Mouse (Mus musculus): ENCODE data around the gene Cers1. TPM values are rescaled to one million over a fixed set of nuclear protein-coding genes. Genes with fewer than 3 reads are reported as not detected.
A peak's percentile ranks its signal among the peaks of the same experiment; 100 is the strongest.

The Cers1 gene
- total and polyA plus RNA-seq, 2 experiments from 2014 or later: 45.3 to 58.4 TPM

DNA sequence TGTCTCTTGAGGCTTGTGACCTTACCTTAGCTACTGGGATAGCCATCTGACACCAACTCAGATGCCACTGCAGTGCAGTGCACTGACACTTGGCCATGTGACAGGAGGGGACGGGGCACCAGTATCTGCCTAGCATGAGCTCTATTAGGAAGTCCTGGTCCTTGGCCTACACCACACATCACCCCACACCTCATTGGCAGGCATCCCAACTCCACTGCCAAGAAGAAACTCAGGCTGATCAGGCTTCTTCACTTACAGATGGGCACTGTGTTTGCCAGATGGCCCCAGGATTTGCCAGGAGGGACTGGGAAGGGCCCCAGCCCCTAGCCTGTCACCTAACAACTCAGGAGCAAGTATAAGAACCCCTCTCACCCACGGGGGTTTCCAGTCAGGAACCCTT, 2.2 kb upstream of the Cers1 start:
- DNase-seq (no peak), ATAC-seq (no peak)
- no peak overlapping the region for H3K27ac ChIP-seq (ENCODE audit: low read depth, low read length)
- H3K4me2 ChIP-seq (ENCODE audit: low read depth): no peak overlapping the region
- no peaks in the 10 kb centered on the region for H3K9me3 ChIP-seq (ENCODE audit: low read length)
- no peak overlapping the region for H3K4me3 ChIP-seq (ENCODE audit: low read depth, low read length)
- TF ChIP-seq CTCF (IDR thresholded peaks at IDR 0.05; ENCODE audit: low read depth): no peak
- WGBS: 70% methylated on average over 2 of the region's 2 CpGs
- H3K27me3 ChIP-seq (ENCODE audit: insufficient read depth, low read length): no peaks in the 10 kb centered on the region
- H3K36me3 ChIP-seq (ENCODE audit: insufficient read depth): peaks cover 50% of the 10 kb centered on the region
- H3K9ac ChIP-seq: no peak overlapping the region
- peaks cover 16% of the 10 kb centered on the region for H3K4me1 ChIP-seq (ENCODE audit: insufficient read depth)

DNA sequence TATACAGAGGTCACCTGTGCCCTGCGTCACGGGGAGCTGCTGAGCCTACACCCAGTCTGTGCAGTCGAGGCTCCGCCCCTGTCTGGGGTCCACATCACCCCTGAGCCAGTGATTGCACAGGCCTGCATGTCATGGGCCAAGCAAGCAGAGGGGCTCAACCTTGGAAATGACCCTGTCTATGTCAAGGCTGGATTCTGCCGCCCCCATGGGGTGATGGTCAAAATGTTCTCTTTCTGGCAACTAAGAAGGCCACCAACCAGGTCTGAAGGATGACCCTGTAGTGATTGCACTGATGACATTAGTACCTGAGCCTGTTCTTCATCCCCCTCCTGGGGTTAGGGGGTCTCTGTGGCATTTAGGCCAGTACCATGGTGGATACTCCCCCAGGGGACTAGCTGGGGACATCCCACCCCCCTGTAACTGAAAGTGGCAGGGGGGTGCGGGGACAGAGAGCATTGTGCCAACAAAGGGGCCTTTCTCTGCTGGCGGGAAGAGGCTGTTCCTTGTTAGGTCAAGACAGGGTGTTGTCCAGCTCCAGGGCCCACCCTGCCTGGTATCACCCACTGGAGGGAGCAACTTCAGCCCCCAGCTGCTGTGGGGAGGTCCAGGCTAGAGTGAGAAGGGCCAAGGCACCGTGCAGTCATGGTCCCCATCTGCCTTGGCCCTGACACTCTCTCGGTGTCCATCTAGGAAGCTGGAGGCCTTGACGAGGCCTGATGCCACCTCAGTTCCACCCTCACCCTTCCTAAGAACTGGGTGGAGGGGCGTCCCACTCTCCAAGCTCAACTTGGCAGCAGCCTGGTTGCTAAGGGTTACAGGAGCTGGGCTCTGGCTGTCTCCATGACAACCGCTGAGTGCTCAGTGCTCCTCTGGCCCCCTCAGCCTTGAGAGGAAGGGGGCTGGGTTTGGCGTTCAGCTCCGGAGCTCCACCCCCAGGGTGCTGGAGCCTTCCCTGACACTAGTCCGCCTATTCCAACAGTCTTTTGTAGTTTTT, 1.2 kb downstream of the Cers1 start:
- H3K4me2 ChIP-seq (ENCODE audit: low read depth): peak overlapping the region; percentile 74
- peak; percentile 14 for TF ChIP-seq CTCF (IDR thresholded peaks at IDR 0.05; ENCODE audit: low read depth)
- peaks cover 46% of the 10 kb centered on the region for H3K36me3 ChIP-seq (ENCODE audit: insufficient read depth)
- no peaks in the 10 kb centered on the region for H3K27me3 ChIP-seq (ENCODE audit: insufficient read depth, low read length)
- DNase-seq (peak; percentile 96), ATAC-seq (peak; percentile 91)
- H3K9ac ChIP-seq: peak overlapping the region; percentile 96
- H3K27ac ChIP-seq (ENCODE audit: low read depth, low read length): peak overlapping the region; percentile 97
- no peaks in the 10 kb centered on the region for H3K9me3 ChIP-seq (ENCODE audit: low read length)
- WGBS: 5% methylated on average over 15 of the region's 15 CpGs
- H3K4me3 ChIP-seq (ENCODE audit: low read depth, low read length): peak overlapping the region; percentile 73
- peaks cover 16% of the 10 kb centered on the region for H3K4me1 ChIP-seq (ENCODE audit: insufficient read depth)

DNA sequence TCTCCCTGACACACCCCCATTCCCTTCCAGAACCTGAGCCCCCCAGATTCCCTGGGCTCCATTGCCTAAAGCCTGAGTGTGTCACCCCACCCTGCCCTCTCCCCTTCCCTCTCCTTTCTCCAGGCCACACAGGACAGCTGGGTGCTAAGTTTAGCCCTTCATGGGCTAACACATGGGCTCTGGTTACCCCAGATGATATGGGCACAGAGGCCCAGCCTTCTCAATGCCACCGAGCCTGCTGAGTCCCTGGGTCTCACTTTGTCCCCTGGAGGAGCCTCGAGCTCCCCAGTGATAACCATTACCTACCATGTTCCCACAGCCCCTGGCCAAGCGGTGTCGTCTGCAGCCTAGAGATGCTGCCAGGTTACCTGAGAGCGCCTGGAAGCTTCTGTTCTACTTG, 2.3 kb downstream of the Cers1 start:
- Histone ChIP-seq H3K36me3 (ENCODE audit: insufficient read depth) (peaks cover 48% of the 10 kb centered on the region), H3K27me3 (ENCODE audit: insufficient read depth, low read length) (no peaks in the 10 kb centered on the region), H3K4me2 (ENCODE audit: low read depth) (peak overlapping the region; percentile 74), H3K9me3 (ENCODE audit: low read length) (no peaks in the 10 kb centered on the region), H3K27ac (ENCODE audit: low read depth, low read length) (peak overlapping the region; percentile 97; the same call in 1 of the 2 replicates), H3K9ac (peak overlapping the region; percentile 96), H3K4me1 (ENCODE audit: insufficient read depth) (peaks cover 16% of the 10 kb centered on the region), H3K4me3 (ENCODE audit: low read depth, low read length) (no peak overlapping the region)
- no peak for DNase-seq
- WGBS: 81% methylated on average over 5 of the region's 5 CpGs
- ATAC-seq: no peak
- no peak for TF ChIP-seq CTCF (IDR thresholded peaks at IDR 0.05; ENCODE audit: low read depth)

DNA sequence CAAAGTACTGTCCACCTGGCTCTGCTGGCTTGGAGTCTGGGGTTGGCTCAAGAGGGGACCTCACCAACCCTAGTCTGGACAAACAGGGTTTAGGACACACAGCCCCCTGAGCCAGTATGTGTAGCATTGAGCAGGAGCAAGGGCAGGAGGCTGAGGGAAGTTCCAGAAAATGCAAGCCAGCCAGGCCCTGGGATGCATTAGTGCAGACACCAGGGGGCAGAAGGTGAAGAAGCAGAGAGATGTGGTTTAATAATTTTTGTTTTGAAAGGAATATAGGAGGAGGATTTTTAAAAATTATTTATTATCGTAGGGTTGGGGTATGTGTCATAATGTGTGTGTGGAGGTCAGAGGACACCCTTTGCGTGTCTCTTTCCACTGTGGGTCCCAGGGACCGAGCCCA, 8.1 kb downstream of the Cers1 start:
- H3K4me2 ChIP-seq (ENCODE audit: low read depth): no peak overlapping the region
- no peak overlapping the region for H3K4me3 ChIP-seq (ENCODE audit: low read depth, low read length)
- 95% methylated on average over 3 of the region's 3 CpGs for WGBS
- ATAC-seq: no peak
- no peak overlapping the region for H3K9ac ChIP-seq
- TF ChIP-seq CTCF (IDR thresholded peaks at IDR 0.05; ENCODE audit: low read depth): no peak
- no peak for DNase-seq
- peaks cover 76% of the 10 kb centered on the region for H3K36me3 ChIP-seq (ENCODE audit: insufficient read depth)
- H3K9me3 ChIP-seq (ENCODE audit: low read length): no peaks in the 10 kb centered on the region
- no peaks in the 10 kb centered on the region for H3K4me1 ChIP-seq (ENCODE audit: insufficient read depth)
- H3K27ac ChIP-seq (ENCODE audit: low read depth, low read length): no peak overlapping the region
- no peaks in the 10 kb centered on the region for H3K27me3 ChIP-seq (ENCODE audit: insufficient read depth, low read length)

DNA sequence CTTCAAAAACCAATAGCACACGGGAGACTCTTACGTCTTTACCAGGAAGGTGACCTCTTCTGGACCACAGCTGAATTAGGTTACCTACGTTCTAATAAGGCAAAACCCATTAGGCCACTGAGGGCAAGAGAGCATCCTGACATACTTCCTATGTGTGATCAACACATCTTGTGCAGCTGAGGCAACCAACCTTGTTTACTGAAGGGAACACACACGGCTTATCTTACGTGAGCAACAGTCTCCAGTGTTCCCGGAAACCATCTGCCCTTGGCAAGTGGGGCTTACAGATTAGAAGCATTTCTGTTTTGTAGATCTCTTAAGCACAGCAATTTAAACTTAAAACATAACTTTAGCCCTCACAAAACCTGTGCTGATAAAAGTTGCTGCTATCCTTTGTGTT, 11.9 kb downstream of the Cers1 start:
- TF ChIP-seq CTCF (IDR thresholded peaks at IDR 0.05; ENCODE audit: low read depth): no peak
- Histone ChIP-seq H3K27ac (ENCODE audit: low read depth, low read length) (no peak overlapping the region), H3K4me3 (ENCODE audit: low read depth, low read length) (no peak overlapping the region), H3K27me3 (ENCODE audit: insufficient read depth, low read length) (no peaks in the 10 kb centered on the region), H3K4me2 (ENCODE audit: low read depth) (no peak overlapping the region), H3K4me1 (ENCODE audit: insufficient read depth) (peaks cover 9% of the 10 kb centered on the region; the same call in 1 of the 2 replicates), H3K36me3 (ENCODE audit: insufficient read depth) (peaks cover 79% of the 10 kb centered on the region), H3K9ac (no peak overlapping the region), H3K9me3 (ENCODE audit: low read length) (no peaks in the 10 kb centered on the region)
- DNase-seq (no peak), ATAC-seq (no peak)
- 86% methylated on average over 6 of the region's 6 CpGs for WGBS

DNA sequence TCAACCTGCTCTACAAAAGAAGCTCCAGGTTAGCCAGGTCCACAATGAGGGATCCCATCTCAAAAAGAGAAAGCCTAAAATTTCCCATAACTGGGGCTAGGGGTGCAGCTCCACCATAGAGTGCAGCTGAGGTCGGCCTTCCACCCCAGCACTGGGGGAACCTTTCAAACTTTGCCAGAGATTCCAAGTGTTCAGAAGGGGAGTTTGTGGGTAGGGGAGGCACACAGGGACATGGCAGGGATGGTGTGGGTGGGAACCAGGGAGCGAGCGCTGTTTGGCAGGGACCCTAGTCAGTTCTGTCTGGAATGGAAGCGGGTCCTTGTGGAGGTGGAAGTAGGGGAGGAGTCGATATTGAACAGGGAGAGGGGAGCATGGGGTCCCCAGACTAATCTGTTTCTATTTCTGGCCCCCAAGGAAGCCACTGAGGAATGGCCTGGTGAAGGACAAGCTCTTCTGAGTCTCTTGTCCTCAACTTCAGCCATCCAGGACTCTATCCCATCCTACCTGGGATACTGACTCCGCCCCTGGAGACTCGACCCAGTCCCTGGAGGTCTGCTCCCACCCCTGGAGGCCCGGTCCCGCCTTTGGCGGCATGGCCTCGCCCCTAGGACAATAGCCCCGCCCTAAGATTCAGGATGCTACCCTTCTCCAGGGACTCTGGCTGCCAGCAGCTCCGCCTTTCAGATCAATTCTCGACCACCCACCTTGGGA, 13.7 kb downstream of the Cers1 start, which contains the start of gene Gdf1:
Gene Gdf1 (plus strand): TSS at position 694 of the 711 bp plus-strand sequence.
- no peak for ATAC-seq
- Histone ChIP-seq H3K4me2 (ENCODE audit: low read depth) (peak within 1 kb of the TSS; percentile 10; the same call in 1 of the 2 replicates), H3K36me3 (ENCODE audit: insufficient read depth) (peaks cover 80% of the 10 kb centered on the region), H3K4me1 (ENCODE audit: insufficient read depth) (peaks cover 9% of the 10 kb centered on the region; the same call in 1 of the 2 replicates), H3K27me3 (ENCODE audit: insufficient read depth, low read length) (no peaks in the 10 kb centered on the region), H3K9ac (0 out of 2 replicates have a peak within 1 kb of the TSS, but pooled peaks have one; percentile 14), H3K4me3 (ENCODE audit: low read depth, low read length) (no peak within 1 kb of the TSS), H3K27ac (ENCODE audit: low read depth, low read length) (no peak within 1 kb of the TSS), H3K9me3 (ENCODE audit: low read length) (no peaks in the 10 kb centered on the region)
- no peak for DNase-seq
- TF ChIP-seq CTCF (IDR thresholded peaks at IDR 0.05; ENCODE audit: low read depth): no peak
- 37% methylated on average over 14 of the region's 14 CpGs for WGBS
